Mouse (Mus musculus): ENCODE measurements around the gene Atl1. TPM values are rescaled to one million over a fixed set of nuclear protein-coding genes. Genes with fewer than 3 reads are reported as not detected.

The Atl1 gene
- total RNA-seq, 2 experiments from 2014 or later: 8.8 to 14.3 TPM

GRCm38 (mm10) chr12:69884053-69884452 lies 8.4 kb upstream of the Atl1 start:
- no peak for DNase-seq

GRCm38 (mm10) chr12:69885170-69885923 lies 7.1 kb upstream of the Atl1 start:
- no peak for DNase-seq

DNA sequence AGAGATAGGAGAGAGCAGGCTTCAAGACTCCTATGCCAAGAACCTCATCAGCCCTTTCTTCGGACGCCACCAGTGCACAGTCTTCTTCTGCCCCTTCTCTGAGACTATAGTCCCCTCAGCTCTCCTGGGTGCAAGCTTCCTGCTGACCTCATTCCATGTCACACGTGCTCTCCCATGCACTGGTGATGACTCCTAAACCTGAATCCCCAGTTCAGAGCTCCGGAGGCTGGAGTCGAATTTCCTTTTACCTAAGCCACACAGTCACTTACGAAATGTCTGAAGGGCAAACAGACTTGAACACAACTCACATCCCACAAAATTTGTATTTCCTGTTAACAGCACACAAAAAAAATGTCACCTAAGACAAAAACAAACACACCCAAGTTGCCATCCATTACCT lies 4.6 kb upstream of the Atl1 start:
- no peak for DNase-seq

DNA sequence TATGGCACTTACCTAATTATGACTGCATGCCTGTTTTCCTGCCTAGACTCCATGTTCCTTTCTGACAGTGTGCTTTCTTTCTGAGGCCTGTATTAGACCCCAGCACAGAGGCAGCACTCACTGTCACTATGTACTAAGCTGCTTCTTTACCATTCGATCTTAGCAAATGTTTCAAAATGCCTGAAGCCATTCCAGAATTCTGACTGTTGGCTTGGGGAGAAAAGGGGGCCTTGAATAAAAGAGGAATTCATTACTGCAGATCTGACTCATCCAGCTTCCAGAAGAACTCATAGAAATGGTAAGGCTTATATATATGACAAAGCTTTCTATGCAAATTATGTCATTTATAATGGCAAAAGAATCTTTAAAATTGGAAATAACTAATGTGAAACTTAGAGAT lies 4.1 kb upstream of the Atl1 start:
- DNase-seq: no peak

DNA sequence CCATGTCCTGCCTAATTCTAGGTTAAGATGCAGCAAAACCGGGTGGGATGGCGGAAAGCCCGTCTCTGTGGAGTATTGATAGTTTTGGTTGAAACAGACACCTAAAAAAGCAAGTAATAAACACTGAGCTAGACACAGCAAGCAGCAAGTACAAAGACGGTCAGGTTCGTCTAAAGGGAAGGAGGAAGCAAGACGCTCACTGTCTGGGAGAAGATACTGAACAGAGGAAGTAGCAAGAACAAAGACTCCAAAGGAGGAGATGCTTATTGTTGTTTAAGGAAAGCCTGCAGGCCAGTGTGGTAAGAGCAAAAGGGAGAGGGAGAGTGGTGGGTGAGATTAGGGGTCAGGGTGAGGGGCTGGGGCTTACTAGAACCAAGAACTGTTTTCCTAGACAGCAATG lies 2.4 kb upstream of the Atl1 start:
- DNase-seq: no peak

GRCm38 (mm10) chr12:69890476-69890875 lies 1.9 kb upstream of the Atl1 start:
- DNase-seq: no peak

- no peak for DNase-seq
Measured at GRCm38 (mm10) chr12:69891721-69892120, 693 bp upstream of the Atl1 start.

DNA sequence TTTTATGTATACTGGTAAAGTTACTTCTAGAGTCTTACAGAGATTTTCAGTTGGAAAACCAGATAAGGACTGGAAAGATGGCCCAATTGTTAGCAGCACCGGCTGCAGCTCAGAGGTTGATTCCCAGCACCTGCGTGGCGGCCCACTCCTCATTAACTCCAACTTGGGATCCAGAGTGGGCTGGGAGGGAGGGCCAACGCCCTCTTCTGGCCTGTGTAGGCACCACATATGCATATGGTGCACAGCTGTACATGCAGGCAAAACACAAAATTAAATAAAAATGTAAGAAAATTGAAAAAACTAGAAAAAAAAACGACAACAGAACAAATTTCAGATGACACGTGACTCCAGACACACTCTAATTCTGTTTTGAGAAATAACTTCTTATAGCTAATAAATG lies 1.5 kb downstream of the Atl1 start:
- no peak for DNase-seq

DNA sequence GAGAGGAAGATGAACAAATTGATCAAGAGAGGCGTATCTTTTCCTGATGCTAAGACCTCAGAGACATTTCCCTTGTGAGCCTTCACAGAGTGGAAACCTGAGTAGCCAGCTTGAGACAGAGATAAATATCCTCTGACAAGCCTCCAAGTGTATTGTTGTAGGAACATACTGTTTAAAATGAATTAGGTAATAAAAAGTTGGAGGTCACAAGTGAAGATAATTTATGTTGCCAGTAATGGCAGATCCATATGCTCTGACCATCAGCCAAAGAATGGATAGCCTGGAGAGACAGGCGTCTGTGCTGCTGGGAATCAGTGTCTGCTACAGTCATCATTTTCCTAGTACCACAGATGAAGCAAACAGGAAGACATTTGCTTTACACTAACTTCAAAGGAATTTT lies 2.6 kb downstream of the Atl1 start:
- no peak for DNase-seq

GRCm38 (mm10) chr12:69898119-69898518 lies 5.7 kb downstream of the Atl1 start:
- DNase-seq: no peak

- DNase-seq: no peak
Measured at GRCm38 (mm10) chr12:69904991-69905390, 12.6 kb downstream of the Atl1 start.

GRCm38 (mm10) chr12:69907667-69908510 lies 15.5 kb downstream of the Atl1 start:
- DNase-seq: peak; percentile 59

GRCm38 (mm10) chr12:69908511-69908900 lies 16.1 kb downstream of the Atl1 start:
- DNase-seq: no peak

- DNase-seq: no peak
Measured at GRCm38 (mm10) chr12:69911906-69912305, 19.5 kb downstream of the Atl1 start.

DNA sequence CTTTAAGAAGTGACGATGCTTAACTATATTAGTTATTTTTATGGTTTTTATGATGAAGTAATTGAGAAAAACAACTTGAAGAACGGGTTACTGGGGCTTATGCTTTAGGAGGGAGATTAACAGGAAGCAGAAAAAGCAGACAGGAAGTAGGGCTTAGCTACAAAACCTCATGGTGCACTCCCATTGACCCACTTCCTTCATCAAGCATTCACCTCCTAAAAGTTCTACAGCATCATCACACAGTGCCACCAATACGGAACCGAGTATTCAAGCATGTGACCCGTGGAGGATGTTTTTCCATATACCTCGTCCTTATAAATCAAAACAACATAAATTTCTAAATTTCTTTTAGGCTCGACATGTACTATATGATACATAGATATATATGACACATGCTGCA lies 20.3 kb downstream of the Atl1 start:
- no peak for DNase-seq

GRCm38 (mm10) chr12:69917870-69918269 lies 25.5 kb downstream of the Atl1 start:
- no peak for DNase-seq

GRCm38 (mm10) chr12:69922099-69922498 lies 29.7 kb downstream of the Atl1 start:
- DNase-seq: no peak

DNA sequence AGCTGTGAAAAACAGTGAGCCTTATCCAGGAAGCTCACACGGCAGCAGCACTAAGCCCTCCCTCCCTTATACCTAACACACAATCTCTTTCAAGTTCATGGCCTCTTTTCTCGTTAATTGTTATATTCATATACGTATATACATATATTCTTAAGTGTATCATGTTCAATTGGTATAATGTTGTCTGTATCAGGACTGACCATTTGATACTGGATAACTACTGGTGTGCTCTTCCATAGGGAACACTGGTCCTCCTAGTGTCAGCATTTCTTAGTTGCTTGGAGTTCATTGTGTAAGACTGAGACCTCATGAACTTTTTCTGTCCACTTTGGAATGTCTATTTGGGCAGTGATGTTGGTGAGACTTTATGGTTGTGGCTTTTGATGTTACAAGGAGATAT lies 30.7 kb downstream of the Atl1 start:
- DNase-seq: no peak

DNA sequence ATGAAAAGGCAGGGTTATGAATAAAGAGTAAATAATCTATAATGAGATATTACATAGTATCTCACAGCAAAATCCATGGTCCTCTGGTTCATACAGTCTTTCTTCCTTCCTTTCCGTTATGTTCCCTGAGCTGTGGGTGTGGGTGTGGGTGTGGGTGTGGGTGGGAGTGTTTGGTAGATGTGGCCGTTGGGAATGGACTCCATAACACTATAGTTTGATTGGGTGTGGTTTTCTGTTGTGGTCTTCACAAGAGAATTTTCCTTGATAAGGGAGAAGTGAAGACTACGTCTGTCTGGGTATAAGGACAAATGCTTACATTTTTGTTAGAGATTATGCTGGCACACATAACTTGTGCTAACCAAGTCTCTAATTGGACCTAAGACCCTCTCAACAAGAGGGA lies 31.2 kb downstream of the Atl1 start:
- DNase-seq: no peak

DNA sequence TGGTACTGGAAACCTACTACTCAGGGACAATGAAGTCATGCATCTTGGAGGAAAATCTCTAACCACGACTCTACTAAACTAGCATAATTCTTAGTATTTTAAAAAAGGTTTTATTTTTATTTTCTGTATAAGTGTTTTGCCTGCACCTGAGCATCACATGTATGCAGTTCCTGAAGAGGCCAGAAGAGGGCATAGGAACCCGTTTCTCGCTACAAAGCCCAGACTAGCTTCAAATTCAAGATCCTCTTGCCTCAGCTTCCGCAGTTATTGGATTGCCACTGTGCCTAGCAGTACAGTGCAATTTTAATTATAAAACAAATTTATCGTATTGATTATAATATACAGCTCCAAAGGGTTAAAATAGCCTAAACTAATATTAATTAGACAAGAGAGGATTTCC lies 31.6 kb downstream of the Atl1 start:
- peak; percentile 35 for DNase-seq

GRCm38 (mm10) chr12:69926716-69927115 lies 34.3 kb downstream of the Atl1 start:
- DNase-seq: no peak

GRCm38 (mm10) chr12:69937731-69938130 lies 45.3 kb downstream of the Atl1 start:
- DNase-seq: no peak

GRCm38 (mm10) chr12:69939291-69939690 lies 46.9 kb downstream of the Atl1 start:
- DNase-seq: no peak
